Mouse (Mus musculus) layer of hippocampus, adult 2 months (tissue): Measurements from ENCODE around the gene Gas8. TPM values are rescaled to one million over a fixed set of nuclear protein-coding genes. Genes with fewer than 3 reads are reported as not detected.
A peak's percentile ranks its signal among the peaks of the same experiment; 100 is the strongest.
"Not testable (repeated sequence)": the region's sequence is repeated elsewhere in the genome, so short reads cannot be mapped to it uniquely, and the experiment has no call there.

Experiments
- DNase-seq, 2 experiments: peaks; one replicate each; pipeline ENCODE4 v3.0.0; 2022; ENCODE audit warnings: low spot score in 2 of 2
- H3K27ac ChIP-seq: fragments of 200-600 bp; 2 replicates; pipeline ENCODE4 v1.8.1; 2022
- H3K4me3 ChIP-seq: fragments of 200-600 bp; 2 replicates; pipeline ENCODE4 v1.8.1; 2022; ENCODE audit warnings: mild to moderate bottlenecking
- CTCF ChIP-seq: fragments of 200-600 bp; conservative IDR thresholded peaks from 2 replicates; pipeline ENCODE4 v1.8.1; 2022; ENCODE audit warnings: antibody characterized with exemption, mild to moderate bottlenecking, moderate library complexity
- long read RNA-seq, 2 experiments: library from polyadenylated mRNA; stranded (forward); transcript quantifications; one replicate each; pipeline ENCODE4 v2.0.0; 2021; ENCODE audit warnings: borderline mapping rate in 2 of 2
- total RNA-seq, 2 experiments: library from RNA; stranded (reverse); gene quantifications; 2 replicates each; pipeline ENCODE4 v1.2.3; 2021

Gene Gas8
- 10 to 100 TPM; 30.3 to 30.6 TPM for total RNA-seq
- long read RNA-seq, experiment 1, partial matches to known transcripts, result 4 of 14 reads
- long read RNA-seq, experiment 1, other reads (novel, unspliced or antisense), result 6 of 14 reads
- long read RNA-seq, experiment 2, transcript Gas8-201 (11 exons, 1,681 nt), result major isoform, 13 of 26 reads
- long read RNA-seq, experiment 2, partial matches to known transcripts, result 1 of 26 reads
- long read RNA-seq, experiment 2, other reads (novel, unspliced or antisense), result 10 of 26 reads

GRCm38 (mm10) chr8:123518667-123519066 is at the start of gene Gas8:
Gene Gas8, plus strand, starts transcription at chr8:123518834.
- Histone ChIP-seq H3K4me3 (peak within 1 kb of the TSS; percentile 94), H3K27ac (peak within 1 kb of the TSS; percentile 90)
- DNase-seq, result peak; percentile 85 to 90
- peak; percentile 71 for TF ChIP-seq CTCF

- not testable (repeated sequence) for DNase-seq, H3K27ac ChIP-seq, H3K4me3 ChIP-seq
These were observed 45.6 kb upstream of the Gas8 start for GRCm38 (mm10) chr8:123472991-123473390.

- DNase-seq, H3K4me3 ChIP-seq, H3K27ac ChIP-seq: not testable (repeated sequence)
These were observed 44.1 kb upstream of the Gas8 start for GRCm38 (mm10) chr8:123474549-123474948.

GRCm38 (mm10) chr8:123476911-123477736 is 41.5 kb upstream of the Gas8 start:
- DNase-seq, result no peak
- no peak for TF ChIP-seq CTCF
- H3K27ac ChIP-seq, result peak overlapping the region; percentile 99
- H3K4me3 ChIP-seq, result peak overlapping the region; percentile 97

- Histone ChIP-seq H3K4me3 (peak within 1 kb of the TSS; percentile 97), H3K27ac (peak within 1 kb of the TSS; percentile 99)
- 0 out of 2 replicates have a peak, but pooled peaks have one; percentile 2 for TF ChIP-seq CTCF
- DNase-seq, result peak; percentile 86 to 89
These were observed 40.8 kb upstream of the Gas8 start, which contains the start of gene Afg3l1 for GRCm38 (mm10) chr8:123477737-123478258. Gene Afg3l1, plus strand, starts transcription at chr8:123477903.

- H3K27ac ChIP-seq, result peak overlapping the region; percentile 99
- DNase-seq, result no peak
- H3K4me3 ChIP-seq, result peak overlapping the region; percentile 97
- no peak for TF ChIP-seq CTCF
These were observed 40.0 kb upstream of the Gas8 start for GRCm38 (mm10) chr8:123478456-123479218.

GRCm38 (mm10) chr8:123482627-123483026 is 36.0 kb upstream of the Gas8 start:
- TF ChIP-seq CTCF, result peak; percentile 64
- Histone ChIP-seq H3K4me3 (no peak overlapping the region), H3K27ac (no peak overlapping the region)
- DNase-seq, result no peak

GRCm38 (mm10) chr8:123491280-123492075 is 27.2 kb upstream of the Gas8 start:
- H3K4me3 ChIP-seq, result no peak overlapping the region
- no peak overlapping the region for H3K27ac ChIP-seq
- TF ChIP-seq CTCF, result no peak
- DNase-seq, result no peak

- no peak for DNase-seq
- no peak overlapping the region for H3K4me3 ChIP-seq
- TF ChIP-seq CTCF, result no peak
- H3K27ac ChIP-seq, result no peak overlapping the region
These were observed 25.7 kb upstream of the Gas8 start for GRCm38 (mm10) chr8:123492898-123493297.

GRCm38 (mm10) chr8:123497699-123498098 is 20.9 kb upstream of the Gas8 start:
- Histone ChIP-seq H3K27ac (no peak overlapping the region), H3K4me3 (no peak overlapping the region)
- TF ChIP-seq CTCF, result peak; percentile 33; the same call in 1 of the 2 replicates
- DNase-seq, result no peak

- peak; percentile 51 to 79 for DNase-seq
- H3K27ac ChIP-seq, result 0 out of 2 replicates have a peak overlapping the region, but pooled peaks have one; percentile 5
These were observed 19.7 kb upstream of the Gas8 start for GRCm38 (mm10) chr8:123498963-123499362.

GRCm38 (mm10) chr8:123499556-123499955 is 19.1 kb upstream of the Gas8 start:
- no peak for DNase-seq

More at GRCm38 (mm10) chr8:123498963-123499362, 19.7 kb upstream of the Gas8 start:
- H3K4me3 ChIP-seq, result no peak overlapping the region
- no peak for TF ChIP-seq CTCF

More at GRCm38 (mm10) chr8:123499556-123499955, 19.1 kb upstream of the Gas8 start:
- no peak for TF ChIP-seq CTCF
- Histone ChIP-seq H3K27ac (no peak overlapping the region), H3K4me3 (no peak overlapping the region)
